Mouse (Mus musculus): ENCODE data around the gene Gm5134. TPM values are rescaled to one million over a fixed set of nuclear protein-coding genes. Genes with fewer than 3 reads are reported as not detected.

Gene Gm5134
- polyA plus RNA-seq, 1 experiment from 2014 or later = not detected

DNA sequence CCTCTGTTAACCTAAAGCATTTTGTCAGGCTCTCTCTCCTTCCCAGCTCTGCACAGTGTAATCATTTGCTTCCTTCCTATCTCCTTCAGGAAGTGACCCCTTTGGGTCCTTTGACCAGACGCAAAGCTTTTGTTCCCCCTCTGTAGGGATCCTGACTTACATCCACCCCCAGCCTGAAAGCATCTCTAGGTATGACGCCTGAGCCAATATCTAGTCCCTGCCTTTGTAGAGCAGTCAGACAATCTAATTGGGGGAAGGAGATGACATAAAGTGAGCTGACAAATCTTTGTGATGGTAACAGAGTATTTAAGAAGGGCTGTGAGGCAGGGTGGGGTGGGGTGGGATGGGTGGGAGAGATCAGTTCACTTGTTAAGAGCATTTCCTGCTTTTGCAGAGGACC is 48.3 kb downstream of the Gm5134 start:
- H3K4me2 ChIP-seq (replicated peaks) = no peak overlapping the region
- no peak overlapping the region for H3K9ac ChIP-seq
- H3K27ac ChIP-seq = no peak overlapping the region
- H3K9me3 ChIP-seq (ENCODE audit: control insufficient read depth, low read length) = no peaks in the 10 kb centered on the region
- H3K36me3 ChIP-seq (replicated peaks; ENCODE audit: control insufficient read depth, insufficient read depth) = no peaks in the 10 kb centered on the region
- 27% methylated on average over 2 of the region's 2 CpGs for whole genome bisulfite sequencing
- H3K4me3 ChIP-seq (replicated peaks; ENCODE audit: low read length) = no peak overlapping the region
- ATAC-seq (ENCODE audit: low FRiP score) (no peak), DNase-seq (ENCODE audit: low spot score) (no peak)
- no peaks in the 10 kb centered on the region for H3K27me3 ChIP-seq (ENCODE audit: control insufficient read depth, insufficient read depth, low read length)
- no peaks in the 10 kb centered on the region for H3K4me1 ChIP-seq (replicated peaks; ENCODE audit: control insufficient read depth, insufficient read depth, low read length)

DNA sequence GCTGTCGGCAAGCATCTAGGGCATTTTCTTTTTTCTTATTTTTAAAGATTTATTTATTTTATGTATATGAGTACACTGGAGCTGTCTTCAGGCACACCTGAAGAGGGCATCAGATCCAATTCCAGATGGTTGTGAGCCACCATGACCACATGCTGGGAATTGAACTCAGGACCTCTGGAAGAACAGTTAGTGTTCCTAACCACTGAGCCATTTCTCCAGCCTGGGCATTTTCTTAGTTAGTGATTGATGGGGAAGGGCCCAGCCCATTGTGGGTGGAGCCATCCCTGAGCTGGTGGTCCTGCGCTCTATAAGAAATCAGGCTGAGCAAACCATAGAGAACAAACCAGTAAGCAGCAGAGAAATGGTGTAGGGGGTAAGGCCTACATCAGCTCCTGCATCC is 48.9 kb downstream of the Gm5134 start:
- WGBS = 82% methylated on average over 2 of the region's 2 CpGs
- ATAC-seq (ENCODE audit: low FRiP score) (no peak), DNase-seq (ENCODE audit: low spot score) (no peak)
- Histone ChIP-seq H3K9me3 (ENCODE audit: control insufficient read depth, low read length) (no peaks in the 10 kb centered on the region), H3K9ac (no peak overlapping the region), H3K4me3 (replicated peaks; ENCODE audit: low read length) (no peak overlapping the region), H3K4me1 (replicated peaks; ENCODE audit: control insufficient read depth, insufficient read depth, low read length) (no peaks in the 10 kb centered on the region), H3K27ac (no peak overlapping the region), H3K36me3 (replicated peaks; ENCODE audit: control insufficient read depth, insufficient read depth) (no peaks in the 10 kb centered on the region), H3K27me3 (ENCODE audit: control insufficient read depth, insufficient read depth, low read length) (no peaks in the 10 kb centered on the region), H3K4me2 (replicated peaks) (no peak overlapping the region)

GRCm38 (mm10) chr10:76006385-76006784 is 52.1 kb downstream of the Gm5134 start:
- Histone ChIP-seq H3K4me3 (replicated peaks; ENCODE audit: low read length) (no peak overlapping the region), H3K27ac (no peak overlapping the region), H3K9me3 (ENCODE audit: control insufficient read depth, low read length) (no peaks in the 10 kb centered on the region), H3K4me1 (replicated peaks; ENCODE audit: control insufficient read depth, insufficient read depth, low read length) (no peaks in the 10 kb centered on the region), H3K27me3 (ENCODE audit: control insufficient read depth, insufficient read depth, low read length) (no peaks in the 10 kb centered on the region), H3K4me2 (replicated peaks) (no peak overlapping the region), H3K9ac (no peak overlapping the region), H3K36me3 (replicated peaks; ENCODE audit: control insufficient read depth, insufficient read depth) (no peaks in the 10 kb centered on the region)
- ATAC-seq (ENCODE audit: low FRiP score) (no peak), DNase-seq (ENCODE audit: low spot score) (no peak)
- WGBS = 89% methylated on average over 6 of the region's 6 CpGs

- no peaks in the 10 kb centered on the region for H3K9me3 ChIP-seq (ENCODE audit: control insufficient read depth, low read length)
- H3K4me3 ChIP-seq (replicated peaks; ENCODE audit: low read length) = no peak overlapping the region
- no peaks in the 10 kb centered on the region for H3K36me3 ChIP-seq (replicated peaks; ENCODE audit: control insufficient read depth, insufficient read depth)
- H3K4me2 ChIP-seq (replicated peaks) = no peak overlapping the region
- WGBS = 82% methylated on average over 3 of the region's 3 CpGs
- ATAC-seq (ENCODE audit: low FRiP score) = no peak
- H3K27ac ChIP-seq = no peak overlapping the region
- no peaks in the 10 kb centered on the region for H3K4me1 ChIP-seq (replicated peaks; ENCODE audit: control insufficient read depth, insufficient read depth, low read length)
- no peak overlapping the region for H3K9ac ChIP-seq
- no peak for DNase-seq (ENCODE audit: low spot score)
- no peaks in the 10 kb centered on the region for H3K27me3 ChIP-seq (ENCODE audit: control insufficient read depth, insufficient read depth, low read length)
These were observed 55.5 kb downstream of the Gm5134 start for GRCm38 (mm10) chr10:76009812-76010211.

GRCm38 (mm10) chr10:76012922-76013321 is 58.6 kb downstream of the Gm5134 start:
- H3K9me3 ChIP-seq (ENCODE audit: control insufficient read depth, low read length) = no peaks in the 10 kb centered on the region
- H3K4me2 ChIP-seq (replicated peaks) = no peak overlapping the region
- no peaks in the 10 kb centered on the region for H3K27me3 ChIP-seq (ENCODE audit: control insufficient read depth, insufficient read depth, low read length)
- no peak overlapping the region for H3K4me3 ChIP-seq (replicated peaks; ENCODE audit: low read length)
- no peaks in the 10 kb centered on the region for H3K36me3 ChIP-seq (replicated peaks; ENCODE audit: control insufficient read depth, insufficient read depth)
- H3K4me1 ChIP-seq (replicated peaks; ENCODE audit: control insufficient read depth, insufficient read depth, low read length) = no peaks in the 10 kb centered on the region
- DNase-seq (ENCODE audit: low spot score) (no peak), ATAC-seq (ENCODE audit: low FRiP score) (no peak)
- 85% methylated on average over 6 of the region's 6 CpGs for WGBS
- H3K9ac ChIP-seq = no peak overlapping the region
- H3K27ac ChIP-seq = no peak overlapping the region

DNA sequence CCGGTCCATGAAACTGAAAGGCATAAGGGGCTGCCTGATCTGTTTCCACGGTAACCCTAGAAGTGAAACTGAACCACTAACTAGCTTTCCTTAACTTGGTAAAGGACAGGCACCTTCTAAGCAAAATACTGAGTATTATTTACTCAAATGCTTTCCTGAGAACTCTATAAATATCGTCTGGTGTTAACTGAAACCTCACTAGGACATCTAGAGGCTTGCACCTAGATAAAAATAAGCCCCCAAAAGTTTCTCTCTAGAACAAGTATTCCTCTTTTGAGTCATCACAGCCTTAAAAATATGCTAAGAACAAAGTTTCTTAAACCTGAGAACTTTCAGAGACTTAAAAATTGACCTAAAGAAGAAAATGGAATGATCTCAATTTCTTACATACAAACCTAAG is 62.6 kb downstream of the Gm5134 start:
- no peaks in the 10 kb centered on the region for H3K9me3 ChIP-seq (ENCODE audit: control insufficient read depth, low read length)
- H3K27me3 ChIP-seq (ENCODE audit: control insufficient read depth, insufficient read depth, low read length) = no peaks in the 10 kb centered on the region
- H3K27ac ChIP-seq = no peak overlapping the region
- no peaks in the 10 kb centered on the region for H3K4me1 ChIP-seq (replicated peaks; ENCODE audit: control insufficient read depth, insufficient read depth, low read length)
- H3K4me3 ChIP-seq (replicated peaks; ENCODE audit: low read length) = no peak overlapping the region
- DNase-seq (ENCODE audit: low spot score) = no peak
- H3K4me2 ChIP-seq (replicated peaks) = no peak overlapping the region
- H3K9ac ChIP-seq = no peak overlapping the region
- no peak for ATAC-seq (ENCODE audit: low FRiP score)
- 94% methylated on average over 3 of the region's 3 CpGs for WGBS
- no peaks in the 10 kb centered on the region for H3K36me3 ChIP-seq (replicated peaks; ENCODE audit: control insufficient read depth, insufficient read depth)

DNA sequence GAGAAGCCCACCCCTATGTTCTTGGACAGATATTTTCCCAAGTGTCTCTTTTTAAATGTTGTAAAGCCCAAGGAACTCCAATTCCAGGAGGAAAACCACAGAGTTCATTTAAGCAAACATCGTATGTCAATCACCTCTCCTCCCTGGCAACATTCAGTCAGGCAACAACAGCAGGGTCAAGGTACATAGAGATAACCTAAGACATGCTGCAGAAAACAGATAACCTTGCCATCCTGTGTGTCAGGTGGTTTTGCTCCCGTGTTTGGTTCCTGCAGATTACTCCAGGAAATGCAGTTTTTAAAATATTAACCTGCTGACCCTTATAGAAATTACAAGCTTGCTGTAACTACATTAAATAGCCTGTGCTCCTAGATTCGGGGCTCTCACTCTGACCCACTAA is 67.4 kb downstream of the Gm5134 start:
- Histone ChIP-seq H3K4me3 (replicated peaks; ENCODE audit: low read length) (no peak overlapping the region), H3K4me2 (replicated peaks) (no peak overlapping the region), H3K4me1 (replicated peaks; ENCODE audit: control insufficient read depth, insufficient read depth, low read length) (no peaks in the 10 kb centered on the region), H3K9ac (no peak overlapping the region), H3K27me3 (ENCODE audit: control insufficient read depth, insufficient read depth, low read length) (no peaks in the 10 kb centered on the region), H3K9me3 (ENCODE audit: control insufficient read depth, low read length) (no peaks in the 10 kb centered on the region), H3K36me3 (replicated peaks; ENCODE audit: control insufficient read depth, insufficient read depth) (no peaks in the 10 kb centered on the region), H3K27ac (no peak overlapping the region)
- no peak for DNase-seq (ENCODE audit: low spot score)
- no peak for ATAC-seq (ENCODE audit: low FRiP score)
- WGBS = 82% methylated on average over 3 of the region's 3 CpGs

GRCm38 (mm10) chr10:76023921-76024320 is 69.6 kb downstream of the Gm5134 start:
- WGBS = 91% methylated on average over 6 of the region's 6 CpGs
- ATAC-seq (ENCODE audit: low FRiP score) (no peak), DNase-seq (ENCODE audit: low spot score) (no peak)
- H3K9ac ChIP-seq = no peak overlapping the region
- H3K27me3 ChIP-seq (ENCODE audit: control insufficient read depth, insufficient read depth, low read length) = no peaks in the 10 kb centered on the region
- H3K4me1 ChIP-seq (replicated peaks; ENCODE audit: control insufficient read depth, insufficient read depth, low read length) = no peaks in the 10 kb centered on the region
- no peak overlapping the region for H3K4me2 ChIP-seq (replicated peaks)
- H3K36me3 ChIP-seq (replicated peaks; ENCODE audit: control insufficient read depth, insufficient read depth) = no peaks in the 10 kb centered on the region
- no peaks in the 10 kb centered on the region for H3K9me3 ChIP-seq (ENCODE audit: control insufficient read depth, low read length)
- H3K4me3 ChIP-seq (replicated peaks; ENCODE audit: low read length) = no peak overlapping the region
- no peak overlapping the region for H3K27ac ChIP-seq

- H3K4me2 ChIP-seq (replicated peaks) = no peak overlapping the region
- H3K4me1 ChIP-seq (replicated peaks; ENCODE audit: control insufficient read depth, insufficient read depth, low read length) = no peaks in the 10 kb centered on the region
- H3K27ac ChIP-seq = no peak overlapping the region
- H3K9me3 ChIP-seq (ENCODE audit: control insufficient read depth, low read length) = no peaks in the 10 kb centered on the region
- H3K9ac ChIP-seq = no peak overlapping the region
- H3K27me3 ChIP-seq (ENCODE audit: control insufficient read depth, insufficient read depth, low read length) = no peaks in the 10 kb centered on the region
- H3K4me3 ChIP-seq (replicated peaks; ENCODE audit: low read length) = no peak overlapping the region
- no peak for ATAC-seq (ENCODE audit: low FRiP score)
- 96% methylated on average over 9 of the region's 10 CpGs for WGBS
- no peak for DNase-seq (ENCODE audit: low spot score)
- no peaks in the 10 kb centered on the region for H3K36me3 ChIP-seq (replicated peaks; ENCODE audit: control insufficient read depth, insufficient read depth)
These were observed 71.3 kb downstream of the Gm5134 start for GRCm38 (mm10) chr10:76025470-76026190.
